Mouse (Mus musculus) small intestine, adult 2 months (tissue): ENCODE data around the gene Prr19.

Source experiments
- CTCF ChIP-seq: fragments of 200-500 bp; IDR thresholded peaks from 2 replicates; pipeline ENCODE4 v1.5.1; 2012; ENCODE audit warnings: low read depth, mild to moderate bottlenecking, control low read depth, inconsistent platforms, low read length, moderate library complexity, mixed read lengths; ENCODE audit not compliant: insufficient replicate concordance, insufficient read length; ENCODE audit errors: extremely low read depth
- POLR2A ChIP-seq: fragments of 200-500 bp; IDR thresholded peaks from 2 replicates; pipeline ENCODE4 v1.6.1; 2012; ENCODE audit warnings: low read depth, mild to moderate bottlenecking, control low read depth, inconsistent platforms, low read length, moderate library complexity

GRCm38 (mm10) chr7:25271651-25272444 lies 29.4 kb upstream of the Prr19 start:
- TF ChIP-seq CTCF (no peak), POLR2A (no peak)
